Mouse (Mus musculus): ENCODE results near the gene Dusp2.

GRCm38 (mm10) chr2:127315155-127315470 is 20.8 kb upstream of the Dusp2 start:
- TF ChIP-seq EP300 (IDR thresholded peaks at IDR 0.05; ENCODE audit: low read depth): no peak
- TF ChIP-seq CTCF (IDR thresholded peaks at IDR 0.05; ENCODE audit: low read depth): no peak
